Mouse (Mus musculus): ENCODE data around the gene Psd4. TPM values are rescaled to one million over a fixed set of nuclear protein-coding genes. Genes with fewer than 3 reads are reported as not detected.

The Psd4 gene
- polyA plus RNA-seq, 1 experiment, result 7.6 TPM

DNA sequence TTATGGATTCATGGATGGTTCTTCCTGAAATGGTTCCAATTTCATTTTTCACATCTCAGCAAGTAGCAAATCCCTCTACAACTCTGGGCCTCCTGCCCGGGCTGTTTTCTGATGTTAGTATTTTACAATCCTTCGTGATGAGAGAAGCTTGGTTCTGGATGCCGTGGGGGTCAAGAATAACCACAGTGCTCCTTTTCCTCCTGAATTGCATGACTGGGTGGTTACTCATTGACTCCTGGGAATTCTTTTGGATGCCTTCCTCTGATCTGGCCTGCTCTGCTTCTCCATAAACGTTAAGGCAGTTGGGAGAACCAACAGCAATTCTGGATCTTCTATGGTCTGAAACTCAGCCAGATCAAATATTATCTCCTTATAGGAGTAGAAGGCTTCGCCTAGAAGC, 85.8 kb downstream of the Psd4 start:
- Histone ChIP-seq H3K4me3 (ENCODE audit: insufficient read depth, low read length) (no peak overlapping the region), H3K27ac (ENCODE audit: insufficient read depth, low read length) (peak overlapping the region; percentile 99), H3K4me1 (ENCODE audit: control insufficient read depth, insufficient read depth, low read length) (peaks cover 14% of the 10 kb centered on the region)
- TF ChIP-seq CTCF (IDR thresholded peaks at IDR 0.05; ENCODE audit: borderline replicate concordance, insufficient read depth, low read length), result no peak
- TF ChIP-seq POLR2A (IDR thresholded peaks at IDR 0.05; ENCODE audit: low read depth, low read length), result no peak

DNA sequence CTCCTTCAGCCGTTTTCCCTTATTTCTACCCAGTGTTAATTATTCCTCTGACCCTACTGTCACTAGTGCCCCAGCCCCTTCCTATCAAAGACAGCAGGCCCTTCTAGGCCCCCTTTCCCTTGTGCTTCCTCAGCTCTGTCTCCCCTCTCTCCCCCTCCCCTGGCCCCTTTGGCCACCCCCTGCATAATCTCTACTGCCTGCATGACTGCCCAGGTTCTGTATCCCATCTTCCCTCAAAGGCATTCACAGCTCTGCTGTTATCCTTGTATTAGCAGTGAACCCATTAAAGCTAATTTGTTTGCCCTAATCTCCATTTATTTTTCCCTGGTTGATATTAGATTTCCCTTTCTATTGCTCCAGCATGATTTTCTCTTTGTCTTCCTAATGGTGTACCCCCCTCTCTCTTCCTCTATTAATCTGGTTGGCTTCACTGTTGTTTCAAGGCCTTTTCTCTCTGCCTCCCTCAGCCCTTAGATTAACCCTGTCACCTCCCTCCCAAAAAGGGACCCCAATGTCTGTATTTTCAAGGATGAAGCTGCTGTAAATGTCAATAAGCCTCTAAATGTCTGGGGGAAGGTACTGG, 87.1 kb downstream of the Psd4 start:
- TF ChIP-seq POLR2A (IDR thresholded peaks at IDR 0.05; ENCODE audit: low read depth, low read length) (no peak), CTCF (IDR thresholded peaks at IDR 0.05; ENCODE audit: borderline replicate concordance, insufficient read depth, low read length) (no peak)
- H3K4me1 ChIP-seq (ENCODE audit: control insufficient read depth, insufficient read depth, low read length), result peaks cover 14% of the 10 kb centered on the region

DNA sequence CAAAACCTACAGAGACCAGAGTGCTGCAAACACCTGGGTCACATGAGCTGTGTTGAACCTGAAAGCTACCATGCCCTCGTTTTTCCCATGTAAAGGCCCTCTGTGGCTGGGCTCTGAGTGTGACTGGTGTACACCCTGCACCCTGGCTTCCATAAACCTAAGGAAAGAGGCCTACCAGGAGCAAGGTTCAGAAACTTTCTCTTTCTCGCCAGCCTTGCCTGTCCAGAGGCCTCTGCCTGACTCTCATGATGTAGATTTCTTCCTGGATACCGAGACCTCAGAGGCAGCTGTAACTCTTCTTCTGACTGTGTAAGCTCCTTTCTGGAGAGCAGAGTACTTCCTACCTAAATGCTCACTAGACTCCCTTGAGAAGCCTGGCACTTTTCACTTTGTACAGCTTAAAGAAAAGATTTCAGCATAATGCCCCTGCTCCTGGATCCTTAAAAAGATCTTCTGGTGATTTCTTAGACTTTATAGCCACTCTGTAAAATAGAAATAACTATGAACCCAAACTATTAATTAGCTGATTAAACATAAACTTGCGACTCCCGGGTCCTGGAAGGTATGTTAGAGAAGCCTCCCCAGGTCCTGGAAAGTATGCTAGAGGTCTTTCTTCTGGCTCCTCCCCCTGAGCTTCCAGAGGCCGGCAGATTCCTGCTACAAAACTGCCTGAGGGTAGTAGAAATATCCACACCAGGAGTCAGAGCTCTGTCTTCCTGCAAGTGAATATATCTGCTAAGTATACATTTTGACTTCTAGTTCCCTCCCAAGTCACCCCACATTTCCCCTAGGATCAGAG, 87.9 kb downstream of the Psd4 start:
- Histone ChIP-seq H3K4me1 (ENCODE audit: control insufficient read depth, insufficient read depth, low read length) (peaks cover 14% of the 10 kb centered on the region), H3K27ac (ENCODE audit: insufficient read depth, low read length) (peak overlapping the region; percentile 23; the same call in 1 of the 2 replicates), H3K4me3 (ENCODE audit: insufficient read depth, low read length) (no peak overlapping the region)
- no peak for TF ChIP-seq CTCF (IDR thresholded peaks at IDR 0.05; ENCODE audit: borderline replicate concordance, insufficient read depth, low read length)
- TF ChIP-seq POLR2A (IDR thresholded peaks at IDR 0.05; ENCODE audit: low read depth, low read length), result no peak

More for the DNA sequence above, 87.1 kb downstream of the Psd4 start:
- 0 out of 2 replicates have a peak overlapping the region, but pooled peaks have one; percentile 98 for H3K27ac ChIP-seq (ENCODE audit: insufficient read depth, low read length)
- no peak overlapping the region for H3K4me3 ChIP-seq (ENCODE audit: insufficient read depth, low read length)

DNA sequence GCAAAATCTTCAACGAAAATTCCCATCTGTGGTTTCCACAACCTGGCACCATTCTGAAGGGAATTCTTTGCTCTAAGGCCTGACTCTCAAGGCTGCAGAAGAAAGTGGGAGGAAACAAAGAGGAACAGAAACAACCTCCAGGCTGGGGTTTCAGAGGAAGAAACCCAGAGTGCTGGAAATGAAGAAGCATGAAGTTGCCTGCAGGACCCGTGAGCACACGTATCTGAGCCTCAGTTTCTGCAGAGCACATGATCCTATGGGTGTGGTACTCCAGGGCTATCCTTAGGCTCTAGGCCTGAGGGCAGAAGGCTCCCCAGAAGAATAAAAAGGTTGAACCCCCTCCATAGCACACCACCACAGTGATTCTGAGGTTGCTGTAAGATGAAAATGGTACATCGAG, 89.5 kb downstream of the Psd4 start:
- no peak for TF ChIP-seq CTCF (IDR thresholded peaks at IDR 0.05; ENCODE audit: borderline replicate concordance, insufficient read depth, low read length)
- TF ChIP-seq POLR2A (IDR thresholded peaks at IDR 0.05; ENCODE audit: low read depth, low read length), result no peak
- Histone ChIP-seq H3K4me3 (ENCODE audit: insufficient read depth, low read length) (no peak overlapping the region), H3K27ac (ENCODE audit: insufficient read depth, low read length) (no peak overlapping the region), H3K4me1 (ENCODE audit: control insufficient read depth, insufficient read depth, low read length) (peaks cover 18% of the 10 kb centered on the region)

DNA sequence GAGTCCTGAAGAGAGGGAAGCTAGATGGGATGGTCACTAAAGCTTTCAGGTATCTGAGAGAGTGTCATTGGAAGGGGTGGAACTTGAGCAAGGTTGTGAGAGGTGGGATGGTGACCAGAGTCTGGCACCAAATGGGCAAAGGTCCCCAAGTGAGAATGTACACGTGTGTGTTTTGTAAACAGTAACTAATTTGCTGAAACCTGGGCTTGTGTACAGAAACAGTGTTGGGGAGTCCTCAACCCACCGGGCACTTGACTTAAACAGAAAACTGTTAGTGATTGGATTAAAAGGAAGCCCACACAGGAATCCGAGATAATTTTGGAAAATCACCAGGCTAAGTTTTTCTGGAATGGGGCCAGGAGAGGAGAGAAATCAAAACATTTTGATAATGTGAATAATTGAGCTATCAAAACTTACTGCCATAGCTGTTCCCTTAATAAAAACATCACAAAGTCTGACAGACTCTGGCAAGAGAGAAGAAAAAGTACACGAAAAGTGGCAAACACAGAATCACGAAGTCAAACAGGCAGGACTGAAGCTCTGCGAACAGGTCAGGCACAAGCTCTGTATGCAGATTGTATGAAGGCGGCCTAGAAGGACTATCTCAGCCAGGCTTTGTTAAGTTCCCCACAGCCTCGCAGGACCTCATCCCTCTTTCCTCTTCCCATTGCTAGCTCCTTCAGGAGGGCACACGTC, 92.9 kb downstream of the Psd4 start:
- no peak overlapping the region for H3K4me3 ChIP-seq (ENCODE audit: insufficient read depth, low read length)
- peaks cover 6% of the 10 kb centered on the region; the same call in 1 of the 2 replicates for H3K4me1 ChIP-seq (ENCODE audit: control insufficient read depth, insufficient read depth, low read length)
- no peak for TF ChIP-seq CTCF (IDR thresholded peaks at IDR 0.05; ENCODE audit: borderline replicate concordance, insufficient read depth, low read length)
- no peak for TF ChIP-seq POLR2A (IDR thresholded peaks at IDR 0.05; ENCODE audit: low read depth, low read length)
- no peak overlapping the region for H3K27ac ChIP-seq (ENCODE audit: insufficient read depth, low read length)

DNA sequence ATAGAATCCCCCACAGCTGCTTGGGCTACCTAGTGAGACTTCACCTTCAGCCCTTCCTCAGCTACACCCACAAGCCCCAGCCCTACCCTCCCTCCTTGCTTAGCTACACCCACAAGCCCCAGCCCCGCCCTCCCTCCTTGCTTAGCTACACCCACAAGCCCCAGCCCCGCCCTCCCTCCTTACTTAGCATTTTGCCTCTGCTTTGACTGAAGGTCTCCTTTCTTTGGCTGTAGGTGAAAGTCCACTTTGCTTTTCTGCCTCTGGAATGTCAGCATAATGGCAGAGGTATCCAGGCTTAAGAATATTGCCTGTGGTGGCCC, 93.4 kb downstream of the Psd4 start:
- TF ChIP-seq POLR2A (IDR thresholded peaks at IDR 0.05; ENCODE audit: low read depth, low read length) (no peak), CTCF (IDR thresholded peaks at IDR 0.05; ENCODE audit: borderline replicate concordance, insufficient read depth, low read length) (no peak)
- Histone ChIP-seq H3K4me1 (ENCODE audit: control insufficient read depth, insufficient read depth, low read length) (peaks cover 6% of the 10 kb centered on the region; the same call in 1 of the 2 replicates), H3K4me3 (ENCODE audit: insufficient read depth, low read length) (no peak overlapping the region), H3K27ac (ENCODE audit: insufficient read depth, low read length) (no peak overlapping the region)

Other genes starting within 250 kb of the Psd4 start
- gene Il1f8, start 214.4 kb upstream of the Psd4 start, polyA plus RNA-seq (2011; ENCODE audit: insufficient read length, low read depth, missing spikeins), result not detected in 2 replicates
- gene Il1f9, start 181.1 kb upstream of the Psd4 start, polyA plus RNA-seq (2011; ENCODE audit: insufficient read length, low read depth, missing spikeins), result not detected in 2 replicates
- gene Il1f6, start 152.2 kb upstream of the Psd4 start, polyA plus RNA-seq (2011; ENCODE audit: insufficient read length, low read depth, missing spikeins), result not detected in 2 replicates
- not detected in 2 replicates for gene Il1f5, start 90.6 kb upstream of the Psd4 start, polyA plus RNA-seq (2011; ENCODE audit: insufficient read length, low read depth, missing spikeins)
- not detected in 2 replicates for gene Il1f10, start 76.4 kb upstream of the Psd4 start, polyA plus RNA-seq (2011; ENCODE audit: insufficient read length, low read depth, missing spikeins)
- 111 and 212 TPM in 2 replicates for gene Il1rn, start 30.7 kb upstream of the Psd4 start, polyA plus RNA-seq (2011; ENCODE audit: insufficient read length, low read depth, missing spikeins)
- gene Pax8, start 108.0 kb downstream of the Psd4 start, polyA plus RNA-seq (2011; ENCODE audit: insufficient read length, low read depth, missing spikeins), result 0.79 and 0.92 TPM in 2 replicates

All from embryonic fibroblast, embryonic 13.5 days (primary cell).